16 mouse cellular contexts compared by ENCODE assay signal in genomic region chr4:117070624-117071023, GRCm38 (mm10). TPM values are rescaled to one million over a fixed set of nuclear protein-coding genes. Genes with fewer than 3 reads are reported as not detected.
"Had no signal": no experiment of that assay in that cellular context is flagged by ENCODE, and none has a peak within 500 bp of the region (broad histone marks: within the 10 kb centered on the region; RNA-seq: fewer than 3 reads in every experiment).

No protein-coding gene starts in this region.

- ATAC-seq: midbrain, embryonic 13.5 days had no signal

- DNase-seq: kidney, adult 11 months; kidney, adult 9 months; kidney, postnatal 4 days; lung, embryonic 14.5 days; lung, postnatal 10 days; lung, postnatal 4 days; thymus, adult 18-20 months; thymus, postnatal 14 days had no signal

- H3K9me3 ChIP-seq: limb, embryonic 15.5 days; midbrain, embryonic 13.5 days; neural tube, embryonic 15.5 days had no signal

- H3K4me2 ChIP-seq: limb, embryonic 15.5 days; lung, embryonic 14.5 days; midbrain, embryonic 13.5 days; neural tube, embryonic 15.5 days had no signal

- H3K27ac ChIP-seq: kidney, postnatal 0 days; limb, embryonic 15.5 days; midbrain, embryonic 13.5 days; neural tube, embryonic 15.5 days had no signal

- H3K4me3 ChIP-seq: limb, embryonic 15.5 days; midbrain, embryonic 13.5 days; neural tube, embryonic 15.5 days had no signal

- H3K27me3 ChIP-seq: limb, embryonic 15.5 days; neural tube, embryonic 15.5 days had no signal

- H3K9ac ChIP-seq: limb, embryonic 15.5 days; lung, embryonic 14.5 days; midbrain, embryonic 13.5 days; neural tube, embryonic 15.5 days had no signal

- H3K4me1 ChIP-seq: limb, embryonic 15.5 days; midbrain, embryonic 13.5 days; neural tube, embryonic 15.5 days had no signal

RNA-seq across cellular contexts. Expression of gene Tctex1d4, which starts 56.0 kb away (rescaled TPM):
- total RNA-seq: left cerebral cortex, adult 8-10 months; left cerebral cortex, postnatal 25 days had no signal
- polyA plus RNA-seq: limb, embryonic 11.5 days; limb, embryonic 15.5 days; lung, embryonic 14.5 days; midbrain, embryonic 13.5 days; neural tube, embryonic 11.5 days; neural tube, embryonic 15.5 days had no signal
